Mouse (Mus musculus): ENCODE measurements around the gene Cyp2d26. TPM values are rescaled to one million over a fixed set of nuclear protein-coding genes. Genes with fewer than 3 reads are reported as not detected.
A peak's percentile ranks its signal among the peaks of the same experiment; 100 is the strongest.
"Not testable (repeated sequence)": the region's sequence is repeated elsewhere in the genome, so short reads cannot be mapped to it uniquely, and the experiment has no call there.

Cyp2d26 gene
- total RNA-seq (2022): under 1 TPM in 2 of 4 experiments, not detected in 2; 0.52 to 0.54 TPM

- DNase-seq: no peak
Measured at GRCm38 (mm10) chr15:82794277-82794676, at the start of gene Cyp2d26. Gene Cyp2d26, minus strand, starts transcription at chr15:82794294.

- no peak for DNase-seq
Measured at GRCm38 (mm10) chr15:82839146-82839545, 45.1 kb upstream of the Cyp2d26 start.

GRCm38 (mm10) chr15:82829917-82830316 lies 35.8 kb upstream of the Cyp2d26 start:
- DNase-seq: no peak

DNA sequence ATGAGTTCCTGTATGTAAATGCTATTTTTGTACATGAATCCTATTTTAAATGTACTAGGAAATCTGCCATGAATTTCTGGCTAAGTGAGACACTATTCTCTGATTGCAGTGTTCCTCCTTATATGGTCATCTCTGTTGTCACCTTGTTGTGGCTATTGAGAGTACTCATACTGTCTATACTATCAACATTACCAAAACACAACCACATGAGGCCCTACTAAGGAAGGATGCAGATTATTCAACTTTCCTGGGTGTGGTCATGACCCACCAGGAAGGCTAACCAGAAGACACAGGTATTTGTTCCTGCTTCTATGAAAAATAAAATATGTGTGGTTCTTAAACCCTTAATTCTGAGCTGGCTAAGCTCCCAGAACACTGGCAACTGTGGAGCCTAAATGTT lies 31.8 kb upstream of the Cyp2d26 start:
- no peak for DNase-seq

GRCm38 (mm10) chr15:82822347-82822746 lies 28.3 kb upstream of the Cyp2d26 start:
- no peak for DNase-seq

- no peak for DNase-seq
Measured at GRCm38 (mm10) chr15:82821657-82822056, 27.6 kb upstream of the Cyp2d26 start.

GRCm38 (mm10) chr15:82815296-82815695 lies 21.2 kb upstream of the Cyp2d26 start:
- no peak for DNase-seq

DNA sequence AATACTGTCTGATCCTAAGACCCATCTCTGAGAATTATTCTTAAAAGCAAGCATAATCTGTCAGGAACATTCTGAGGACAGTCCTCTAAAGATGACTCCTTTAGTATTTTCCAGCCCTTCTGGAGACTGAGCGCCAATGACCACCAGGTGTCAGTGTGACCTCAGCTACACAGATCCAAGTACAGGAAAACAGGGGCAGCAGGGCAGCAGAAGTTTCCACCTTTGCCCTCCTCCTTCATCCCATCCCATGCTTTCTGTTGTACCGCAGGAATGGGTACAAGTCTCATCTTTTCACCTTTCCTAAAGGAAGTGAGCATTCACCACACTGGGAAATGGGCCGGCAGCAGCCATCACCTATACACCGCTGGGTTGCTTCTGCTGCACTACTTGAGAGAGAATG lies 20.7 kb upstream of the Cyp2d26 start:
- DNase-seq: peak; percentile 21

DNA sequence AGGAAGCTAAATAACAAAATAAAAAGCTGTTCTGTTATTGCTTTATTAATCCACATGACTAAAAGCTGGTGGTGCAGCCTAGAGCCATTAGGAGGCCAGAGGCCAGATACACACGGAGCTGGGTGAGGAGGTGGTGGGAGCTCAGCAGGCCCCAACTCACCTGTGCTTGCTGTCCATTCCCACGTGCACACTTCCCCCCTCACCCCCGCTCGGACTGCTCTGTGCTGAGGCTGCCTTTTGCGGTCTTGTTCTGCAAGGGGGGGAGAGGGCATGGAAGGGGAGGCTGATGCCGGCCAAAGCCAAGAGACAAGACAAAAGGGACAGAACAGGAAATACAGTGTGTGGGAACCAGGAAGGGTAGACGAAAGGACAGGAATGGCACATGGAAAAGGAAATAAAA lies 20.2 kb upstream of the Cyp2d26 start:
- no peak for DNase-seq

DNA sequence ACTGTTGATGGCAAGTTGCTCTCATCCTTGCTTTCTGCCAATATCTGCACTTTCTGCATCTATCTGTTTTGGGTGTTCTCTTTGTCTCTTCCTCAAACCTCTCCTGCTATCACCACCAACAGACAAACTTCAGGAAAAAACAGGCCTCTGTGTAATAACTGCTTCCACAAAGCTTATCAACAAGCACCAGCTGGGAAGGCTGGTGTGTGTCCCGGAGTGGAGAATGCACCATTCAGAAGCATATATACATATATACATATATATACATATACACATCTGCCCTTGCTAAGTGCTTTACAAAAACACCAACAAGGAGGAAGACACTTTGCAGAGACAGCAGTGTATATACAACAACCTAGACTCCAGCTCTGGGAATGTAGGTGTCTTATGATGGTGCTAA lies 16.5 kb upstream of the Cyp2d26 start:
- DNase-seq: no peak

DNA sequence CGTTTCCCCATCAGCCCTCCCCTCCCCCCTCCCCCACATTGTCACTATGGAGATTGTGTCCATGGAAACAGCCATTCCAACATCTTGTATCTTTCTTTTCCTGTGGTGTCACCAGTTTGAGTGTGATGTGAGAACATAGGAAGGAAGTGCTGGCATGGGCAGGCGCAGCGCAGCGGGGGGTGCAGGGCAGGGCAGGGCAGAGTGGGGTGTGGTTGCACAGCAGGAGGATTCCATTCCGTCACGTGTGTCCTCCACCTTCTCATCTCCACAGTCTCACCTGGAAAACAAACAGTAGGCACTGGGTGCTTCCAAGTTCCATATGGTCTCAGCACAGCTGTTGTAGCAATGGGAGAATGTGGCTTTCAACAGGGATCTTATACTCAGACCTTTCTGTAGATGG lies 15.4 kb upstream of the Cyp2d26 start:
- DNase-seq: no peak

DNA sequence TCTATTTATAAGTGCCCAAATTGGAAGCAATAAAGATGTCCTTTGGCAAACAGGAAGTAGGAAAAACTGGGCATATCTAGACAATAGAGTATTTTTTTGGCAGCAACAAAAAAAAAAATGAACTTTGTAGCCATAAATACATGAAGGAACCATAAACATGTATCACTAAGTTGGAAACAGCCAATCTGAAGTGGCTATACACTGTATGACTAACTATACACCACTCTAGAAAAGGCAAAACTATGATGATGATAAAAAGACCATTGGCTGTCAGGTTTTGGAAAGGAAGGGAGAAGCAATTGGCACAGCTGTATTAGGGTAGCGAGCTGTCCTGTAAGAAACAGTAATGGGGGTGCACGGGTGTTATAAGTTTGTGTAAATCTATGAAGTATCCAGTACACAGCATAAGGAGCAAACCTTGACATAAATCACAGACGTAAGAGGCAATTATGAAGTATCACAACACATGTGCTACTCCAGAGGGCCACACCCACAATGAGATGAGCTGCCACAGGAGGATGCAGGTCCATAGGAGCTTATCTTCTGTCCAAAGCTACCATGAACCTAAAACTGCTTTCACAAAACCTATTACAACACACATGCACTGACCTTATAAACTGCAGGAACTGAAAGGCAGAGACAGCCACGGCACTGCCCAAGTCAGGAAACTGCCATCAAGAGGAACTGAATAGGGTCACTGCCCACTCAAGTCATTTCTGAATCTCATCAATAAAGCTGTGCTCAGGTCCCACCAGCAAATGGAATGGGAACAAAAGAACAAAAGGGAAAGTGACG lies 13.1 kb upstream of the Cyp2d26 start:
- DNase-seq: no peak

- peak; percentile 60 for DNase-seq
Measured at GRCm38 (mm10) chr15:82804708-82805639, 10.9 kb upstream of the Cyp2d26 start.

- DNase-seq: no peak
Measured at GRCm38 (mm10) chr15:82795936-82796440, 1.9 kb upstream of the Cyp2d26 start.

GRCm38 (mm10) chr15:82793868-82794267 lies 226 bp downstream of the Cyp2d26 start:
- DNase-seq: no peak

DNA sequence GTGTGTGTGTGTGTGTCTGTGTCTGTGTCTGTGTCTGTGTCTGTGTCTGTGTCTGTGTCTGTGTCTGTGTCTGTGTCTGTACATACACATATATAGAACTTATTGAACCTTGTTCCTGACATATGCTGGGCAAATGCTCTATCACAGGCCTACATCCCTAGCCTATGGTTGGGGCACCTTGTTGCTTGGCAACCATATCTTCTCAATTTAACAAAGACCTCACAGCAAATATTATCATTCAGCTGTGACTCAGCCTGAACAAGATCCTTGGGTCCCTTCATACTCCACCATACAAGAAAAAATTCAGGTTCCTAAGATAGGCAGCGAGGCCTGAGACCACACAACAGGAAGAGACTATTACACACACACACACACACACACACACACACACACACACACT lies 640 bp downstream of the Cyp2d26 start:
- DNase-seq: no peak

DNA sequence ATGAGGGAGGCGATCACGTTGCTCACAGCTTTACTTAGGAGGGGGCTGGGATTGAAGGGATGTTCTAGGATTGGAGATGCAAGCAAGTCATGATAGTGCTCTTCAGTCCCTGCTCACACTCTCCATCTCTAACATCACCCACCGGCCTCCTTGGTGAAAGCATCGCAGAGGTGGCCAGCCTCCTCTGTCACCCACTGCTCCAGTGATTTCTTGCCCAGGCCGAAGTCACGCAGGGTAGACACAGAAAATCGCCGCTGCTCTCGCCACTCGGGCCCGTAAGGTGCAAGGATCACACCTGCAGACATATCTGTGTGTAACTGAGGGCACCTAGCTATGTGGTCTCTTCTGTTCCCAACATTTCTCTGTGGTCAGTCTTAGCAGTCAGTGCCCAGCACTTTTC lies 1.5 kb downstream of the Cyp2d26 start:
- no peak for DNase-seq

DNA sequence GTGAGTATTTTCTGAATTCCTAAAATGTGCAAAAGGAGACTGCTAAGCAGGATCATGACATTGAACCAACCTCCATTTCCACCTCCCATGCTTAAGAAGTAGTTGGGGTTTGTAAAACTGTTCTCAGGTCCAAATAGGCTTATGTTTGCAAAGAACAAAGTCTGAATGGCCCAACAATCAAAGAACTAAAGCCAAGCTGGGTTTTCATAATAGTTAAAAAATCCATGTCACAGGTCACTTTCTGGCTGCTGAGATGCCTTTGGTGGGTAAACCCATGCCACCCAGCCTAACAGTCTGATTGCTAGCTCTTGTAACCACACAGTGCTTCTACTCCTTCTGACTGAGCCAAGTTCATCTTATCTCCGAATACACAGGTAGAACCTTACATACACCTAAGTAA lies 9.5 kb downstream of the Cyp2d26 start:
- DNase-seq: no peak

DNA sequence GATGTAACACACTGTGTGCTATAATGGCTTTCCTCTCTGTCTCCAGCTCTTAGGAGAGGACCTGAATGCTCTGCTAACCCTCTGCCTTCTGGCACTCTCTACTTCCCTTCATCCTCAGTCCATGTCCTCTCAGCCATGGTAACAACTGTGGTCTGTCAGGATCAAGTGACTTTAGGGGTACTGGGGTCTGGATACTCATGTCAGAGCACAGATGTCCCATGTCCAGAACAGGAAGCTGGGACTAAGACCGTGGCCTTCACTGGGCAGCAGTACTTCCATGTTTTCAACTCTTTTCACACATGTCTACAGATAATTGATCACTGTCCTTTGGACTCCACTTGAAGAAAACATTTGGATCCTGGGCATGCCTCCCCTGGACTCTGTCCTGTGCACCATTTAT lies 10.3 kb downstream of the Cyp2d26 start:
- no peak for DNase-seq

- not testable (repeated sequence) for DNase-seq
Measured at GRCm38 (mm10) chr15:82777856-82778255, 16.2 kb downstream of the Cyp2d26 start.

- no peak for DNase-seq
Measured at GRCm38 (mm10) chr15:82765943-82766342, 28.2 kb downstream of the Cyp2d26 start.

GRCm38 (mm10) chr15:82764881-82765280 lies 29.2 kb downstream of the Cyp2d26 start:
- DNase-seq: no peak

Measured in adrenal gland, adult 8-10 months (tissue).